Mouse (Mus musculus): ENCODE data around the gene Adrb1. TPM values are rescaled to one million over a fixed set of nuclear protein-coding genes. Genes with fewer than 3 reads are reported as not detected.
A peak's percentile ranks its signal among the peaks of the same experiment; 100 is the strongest.

Gene Adrb1
- polyA plus RNA-seq, 1 experiment from 2014 or later: 1.7 TPM

DNA sequence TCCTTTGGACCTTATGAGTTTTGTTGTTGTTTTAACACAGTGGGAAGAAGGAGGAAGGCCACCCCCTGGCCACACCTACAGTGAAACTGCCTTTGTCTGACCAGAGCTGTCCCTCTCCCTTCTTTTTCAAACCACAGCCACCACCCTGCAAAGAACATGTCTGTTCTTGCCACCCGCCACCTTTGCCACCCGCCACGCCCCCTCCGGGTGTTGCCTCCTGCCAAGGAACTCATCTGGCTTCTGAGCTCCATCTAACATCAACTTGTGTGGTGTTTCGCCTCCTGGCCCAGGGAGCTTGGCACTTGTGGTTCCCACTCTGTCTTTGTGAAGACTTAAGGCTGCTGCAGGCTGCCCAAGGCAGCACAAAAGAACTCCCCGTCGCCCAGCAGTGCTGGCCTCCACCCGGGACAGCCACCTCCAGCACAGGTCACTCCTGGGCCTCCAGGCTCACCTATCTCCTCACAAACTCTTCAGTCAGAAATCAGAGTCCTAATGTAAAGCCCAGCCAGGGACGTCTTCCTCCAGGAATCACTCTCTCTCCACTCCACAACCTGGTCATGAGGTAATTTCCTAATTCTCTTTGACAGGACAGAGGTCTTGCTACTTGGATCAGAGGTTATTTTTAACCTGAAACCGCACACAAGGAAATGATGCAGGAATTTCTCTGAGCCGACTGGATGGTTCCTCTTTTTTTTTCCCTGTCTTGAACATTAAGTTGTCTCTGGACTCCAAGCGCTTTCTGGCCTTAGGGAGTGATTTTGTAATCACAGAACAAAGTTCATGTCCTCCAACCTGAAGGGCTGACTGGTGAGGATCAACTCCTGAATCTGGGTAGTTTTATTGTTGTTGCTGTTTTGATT lies 18.5 kb upstream of the Adrb1 start:
- H3K9me3 ChIP-seq (replicated peaks): no peaks in the 10 kb centered on the region
- H3K4me2 ChIP-seq (replicated peaks): no peak overlapping the region
- no peak for ATAC-seq (ENCODE audit: insufficient number of reproducible peaks, low FRiP score, low TSS enrichment, low read depth)
- H3K36me3 ChIP-seq: no peaks in the 10 kb centered on the region
- no peaks in the 10 kb centered on the region for H3K27me3 ChIP-seq
- 51% methylated on average over 12 of the region's 12 CpGs for WGBS
- no peak overlapping the region for H3K9ac ChIP-seq
- H3K4me1 ChIP-seq: peaks cover 8% of the 10 kb centered on the region
- no peak overlapping the region for H3K27ac ChIP-seq (replicated peaks)
- no peak overlapping the region for H3K4me3 ChIP-seq (replicated peaks)

DNA sequence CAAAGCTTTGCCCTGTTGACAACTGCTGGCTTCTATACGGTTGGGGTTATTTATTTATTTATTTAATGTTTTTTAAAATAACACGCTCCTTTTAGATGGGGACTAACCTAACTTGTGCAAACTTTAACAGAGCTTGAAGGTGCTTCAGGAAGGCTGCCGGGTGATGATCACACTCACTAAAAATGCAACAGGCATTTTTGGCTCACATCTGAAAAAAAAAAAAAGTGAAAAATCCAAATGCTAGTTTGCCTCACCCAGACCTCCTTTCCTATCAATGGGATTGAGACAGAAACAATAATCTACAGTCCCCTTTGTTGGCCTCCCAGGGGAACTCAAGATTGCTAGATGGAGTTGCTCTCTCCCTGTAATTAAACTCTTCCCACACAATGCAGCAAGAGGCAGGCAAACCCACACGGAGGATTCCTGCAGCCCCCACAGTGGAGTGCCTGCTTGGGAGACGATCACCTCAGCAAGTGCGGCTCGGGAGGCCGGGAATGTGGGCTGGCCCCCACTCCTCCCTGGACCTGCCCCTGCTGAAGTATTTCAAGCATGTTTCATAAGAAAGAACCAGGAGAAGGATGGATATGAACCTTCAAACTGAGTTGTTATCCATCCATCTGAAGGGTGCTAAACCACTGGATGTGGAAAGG lies 16.8 kb upstream of the Adrb1 start:
- Histone ChIP-seq H3K4me2 (replicated peaks) (no peak overlapping the region), H3K4me1 (peaks cover 13% of the 10 kb centered on the region), H3K27me3 (no peaks in the 10 kb centered on the region), H3K36me3 (no peaks in the 10 kb centered on the region), H3K9ac (no peak overlapping the region), H3K4me3 (replicated peaks) (no peak overlapping the region), H3K9me3 (replicated peaks) (no peaks in the 10 kb centered on the region), H3K27ac (replicated peaks) (no peak overlapping the region)
- 31% methylated on average over 8 of the region's 8 CpGs for WGBS
- ATAC-seq (ENCODE audit: insufficient number of reproducible peaks, low FRiP score, low TSS enrichment, low read depth): no peak

DNA sequence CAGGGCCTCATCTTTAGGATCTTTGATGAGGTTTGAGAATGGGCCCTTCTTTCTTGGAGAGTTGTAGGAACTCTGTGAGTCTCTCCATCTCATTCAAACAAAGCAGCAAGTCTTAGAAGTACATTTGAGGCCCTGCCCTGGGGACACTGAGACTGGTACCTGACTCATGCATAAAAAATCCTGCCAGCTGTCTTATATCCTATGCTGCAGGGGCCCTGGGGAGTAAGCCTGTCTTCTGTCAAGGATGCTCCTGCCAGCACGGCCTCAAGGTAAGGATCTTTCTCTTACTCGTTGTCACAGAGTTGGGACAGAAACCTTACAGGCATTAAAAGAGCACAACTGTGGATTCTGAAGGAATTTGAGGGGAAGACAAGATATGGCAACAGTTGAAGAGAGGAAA lies 13.2 kb upstream of the Adrb1 start:
- H3K27me3 ChIP-seq: no peaks in the 10 kb centered on the region
- H3K36me3 ChIP-seq: no peaks in the 10 kb centered on the region
- no peak overlapping the region for H3K4me3 ChIP-seq (replicated peaks)
- 22% methylated on average over 2 of the region's 2 CpGs for WGBS
- H3K4me2 ChIP-seq (replicated peaks): no peak overlapping the region
- no peak overlapping the region for H3K27ac ChIP-seq (replicated peaks)
- no peaks in the 10 kb centered on the region for H3K9me3 ChIP-seq (replicated peaks)
- no peak overlapping the region for H3K9ac ChIP-seq
- no peak for ATAC-seq (ENCODE audit: insufficient number of reproducible peaks, low FRiP score, low TSS enrichment, low read depth)
- peaks cover 13% of the 10 kb centered on the region for H3K4me1 ChIP-seq

DNA sequence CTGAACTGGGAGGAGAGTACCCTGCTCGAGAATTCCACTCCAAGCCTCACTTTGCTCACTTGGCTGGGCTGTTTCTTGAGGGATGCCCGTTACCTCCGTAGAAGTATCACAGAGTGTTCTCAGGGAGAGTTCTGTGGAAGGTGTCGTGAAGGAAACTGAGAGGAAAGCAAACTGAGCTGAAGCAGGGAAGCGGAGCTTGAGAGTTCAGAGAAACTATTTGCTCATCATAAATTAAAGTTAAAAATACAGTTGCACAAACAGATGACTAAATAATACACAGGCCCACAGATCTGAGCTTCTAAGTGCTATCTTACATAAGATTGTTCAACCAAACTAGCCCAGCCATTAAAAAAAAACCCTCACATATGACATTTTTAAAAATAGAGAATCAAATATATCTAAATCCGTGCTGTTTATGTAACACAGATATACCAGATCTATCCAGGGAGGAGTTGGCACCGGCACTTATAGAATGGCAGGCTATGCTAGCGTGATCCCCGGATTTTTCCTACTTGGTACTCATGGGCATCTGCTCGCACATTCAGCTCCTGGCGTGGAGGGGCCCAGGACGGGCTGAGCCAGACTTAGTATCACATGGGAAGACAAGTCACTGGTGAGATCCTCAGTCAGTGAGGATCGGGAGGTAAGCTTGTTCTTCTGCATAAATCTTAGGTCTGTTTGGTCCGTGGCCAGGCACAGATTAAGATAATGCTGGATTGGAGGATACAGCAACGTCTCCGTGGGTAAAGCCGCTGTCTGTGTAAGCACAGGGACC lies 11.7 kb upstream of the Adrb1 start:
- Histone ChIP-seq H3K27me3 (no peaks in the 10 kb centered on the region), H3K4me2 (replicated peaks) (no peak overlapping the region), H3K27ac (replicated peaks) (no peak overlapping the region), H3K9ac (no peak overlapping the region), H3K4me1 (peaks cover 9% of the 10 kb centered on the region), H3K36me3 (no peaks in the 10 kb centered on the region), H3K9me3 (replicated peaks) (no peaks in the 10 kb centered on the region), H3K4me3 (replicated peaks) (no peak overlapping the region)
- WGBS: 75% methylated on average over 17 of the region's 17 CpGs
- no peak for ATAC-seq (ENCODE audit: insufficient number of reproducible peaks, low FRiP score, low TSS enrichment, low read depth)

DNA sequence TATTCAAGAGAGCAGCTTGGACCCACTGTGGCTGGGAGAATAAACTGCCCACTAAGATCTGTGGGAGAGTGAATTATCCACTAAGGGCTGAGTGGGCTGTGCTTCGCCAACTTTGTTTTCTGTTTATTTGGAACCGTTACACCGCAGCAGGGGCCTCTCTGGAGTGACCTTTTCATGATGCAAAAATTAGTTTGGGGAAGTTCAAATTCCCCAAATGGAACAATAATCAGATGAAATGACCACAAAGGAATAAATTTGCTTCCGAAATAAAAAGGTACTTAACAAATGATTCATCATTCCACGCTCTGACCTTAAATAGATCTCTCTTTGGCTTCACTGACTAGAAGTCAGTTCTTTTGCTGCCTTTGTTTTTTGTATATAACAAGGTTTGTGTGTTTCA lies 8.4 kb upstream of the Adrb1 start:
- no peak for ATAC-seq (ENCODE audit: insufficient number of reproducible peaks, low FRiP score, low TSS enrichment, low read depth)
- Histone ChIP-seq H3K9ac (no peak overlapping the region), H3K9me3 (replicated peaks) (no peaks in the 10 kb centered on the region), H3K27ac (replicated peaks) (no peak overlapping the region), H3K36me3 (no peaks in the 10 kb centered on the region), H3K4me2 (replicated peaks) (no peak overlapping the region), H3K4me1 (peaks cover 3% of the 10 kb centered on the region), H3K27me3 (peaks cover 4% of the 10 kb centered on the region; the same call in 1 of the 2 replicates), H3K4me3 (replicated peaks) (no peak overlapping the region)
- WGBS: 88% methylated on average over 5 of the region's 5 CpGs

DNA sequence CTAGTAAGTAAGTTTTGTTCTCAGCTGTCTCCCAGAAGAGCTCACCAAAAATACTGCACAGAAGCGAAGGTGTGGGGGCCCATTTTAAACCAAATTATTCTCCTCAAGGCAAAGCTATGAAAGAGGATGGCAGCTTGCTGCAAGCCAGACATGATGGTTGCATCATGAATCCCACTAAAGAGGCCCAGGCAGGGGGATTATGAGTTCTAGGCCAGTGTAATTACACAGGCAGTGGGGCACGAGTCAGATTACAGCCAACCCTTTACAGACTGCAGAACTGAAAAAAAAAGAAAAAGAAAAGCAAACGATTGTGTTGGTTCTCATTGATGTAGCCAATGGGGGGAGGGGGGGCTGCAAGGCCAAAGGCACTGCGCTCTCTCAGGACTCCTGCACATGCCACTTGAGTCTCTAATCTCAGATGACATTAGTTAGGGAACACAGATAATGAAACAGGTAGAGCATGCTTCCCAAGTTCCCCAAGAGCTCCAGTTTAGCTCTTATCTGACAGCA lies 7.3 kb upstream of the Adrb1 start:
- no peaks in the 10 kb centered on the region for H3K9me3 ChIP-seq (replicated peaks)
- no peak overlapping the region for H3K9ac ChIP-seq
- H3K36me3 ChIP-seq: no peaks in the 10 kb centered on the region
- H3K4me1 ChIP-seq: no peaks in the 10 kb centered on the region
- H3K27ac ChIP-seq (replicated peaks): no peak overlapping the region
- no peak overlapping the region for H3K4me2 ChIP-seq (replicated peaks)
- whole genome bisulfite sequencing: 23% methylated on average over 4 of the region's 4 CpGs
- no peak overlapping the region for H3K4me3 ChIP-seq (replicated peaks)
- H3K27me3 ChIP-seq: peaks cover 12% of the 10 kb centered on the region
- ATAC-seq (ENCODE audit: insufficient number of reproducible peaks, low FRiP score, low TSS enrichment, low read depth): no peak

DNA sequence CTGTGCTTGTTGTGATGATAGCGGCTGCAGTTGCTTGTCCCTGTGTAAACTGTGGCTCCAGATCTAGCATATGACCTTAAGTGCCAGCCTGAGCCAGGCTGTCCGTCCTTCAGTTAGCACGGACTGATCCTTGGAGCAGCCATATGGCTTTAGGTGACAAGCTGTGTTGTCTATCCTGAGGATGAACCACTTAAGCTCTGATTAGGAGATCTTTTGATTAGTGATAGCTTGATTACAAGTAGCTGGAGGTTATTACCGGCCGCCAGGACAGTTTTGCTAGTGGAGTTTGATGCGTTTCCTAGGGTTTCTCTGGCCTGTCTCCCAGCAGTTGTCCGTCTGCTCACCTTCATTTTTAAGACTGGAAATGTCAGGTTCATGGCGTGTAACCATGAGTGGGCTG lies 4.0 kb upstream of the Adrb1 start:
- ATAC-seq (ENCODE audit: insufficient number of reproducible peaks, low FRiP score, low TSS enrichment, low read depth): no peak
- H3K27me3 ChIP-seq: peaks cover 40% of the 10 kb centered on the region
- H3K27ac ChIP-seq (replicated peaks): no peak overlapping the region
- H3K4me1 ChIP-seq: peaks cover 20% of the 10 kb centered on the region
- H3K4me3 ChIP-seq (replicated peaks): no peak overlapping the region
- no peak overlapping the region for H3K9ac ChIP-seq
- no peaks in the 10 kb centered on the region for H3K9me3 ChIP-seq (replicated peaks)
- H3K36me3 ChIP-seq: no peaks in the 10 kb centered on the region
- WGBS: 66% methylated on average over 8 of the region's 8 CpGs
- H3K4me2 ChIP-seq (replicated peaks): no peak overlapping the region

DNA sequence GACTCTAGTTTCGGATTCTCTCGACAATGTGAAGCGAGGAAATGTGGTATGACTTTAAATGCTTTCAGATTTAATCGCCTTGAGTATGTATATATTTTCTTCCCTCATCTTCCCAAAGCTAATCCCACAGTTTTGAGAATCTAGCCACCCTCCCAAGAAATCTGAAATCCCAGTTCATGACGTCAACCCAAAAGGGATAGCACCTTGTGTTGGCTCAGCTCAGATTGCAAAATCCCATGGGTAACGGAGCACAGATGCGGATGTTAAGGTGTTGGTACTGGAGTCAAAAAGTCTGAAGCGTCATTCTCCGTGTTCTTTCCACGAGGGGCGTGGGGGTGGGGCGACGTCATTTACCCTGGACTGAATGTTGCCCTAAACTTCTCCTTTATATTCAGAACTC lies 1.1 kb upstream of the Adrb1 start:
- Histone ChIP-seq H3K36me3 (no peaks in the 10 kb centered on the region), H3K27me3 (peaks cover 62% of the 10 kb centered on the region), H3K9ac (no peak overlapping the region), H3K4me1 (peaks cover 33% of the 10 kb centered on the region), H3K4me3 (replicated peaks) (peak overlapping the region; percentile 52), H3K4me2 (replicated peaks) (peak overlapping the region; percentile 89), H3K27ac (replicated peaks) (no peak overlapping the region), H3K9me3 (replicated peaks) (no peaks in the 10 kb centered on the region)
- WGBS: 13% methylated on average over 13 of the region's 13 CpGs
- ATAC-seq (ENCODE audit: insufficient number of reproducible peaks, low FRiP score, low TSS enrichment, low read depth): no peak

DNA sequence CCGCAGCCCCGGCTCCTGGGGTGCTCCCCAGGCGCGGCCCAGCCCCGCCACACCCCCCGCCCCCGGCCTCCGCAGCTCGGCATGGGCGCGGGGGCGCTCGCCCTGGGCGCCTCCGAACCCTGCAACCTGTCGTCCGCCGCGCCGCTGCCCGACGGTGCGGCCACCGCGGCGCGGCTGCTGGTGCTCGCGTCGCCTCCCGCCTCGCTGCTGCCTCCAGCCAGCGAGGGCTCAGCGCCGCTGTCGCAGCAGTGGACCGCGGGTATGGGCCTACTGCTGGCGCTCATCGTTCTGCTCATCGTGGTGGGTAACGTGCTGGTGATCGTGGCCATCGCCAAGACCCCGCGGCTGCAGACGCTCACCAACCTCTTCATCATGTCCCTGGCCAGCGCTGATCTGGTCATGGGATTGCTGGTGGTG lies 300 bp downstream of the Adrb1 start:
- WGBS: 1% methylated on average over 45 of the region's 48 CpGs

DNA sequence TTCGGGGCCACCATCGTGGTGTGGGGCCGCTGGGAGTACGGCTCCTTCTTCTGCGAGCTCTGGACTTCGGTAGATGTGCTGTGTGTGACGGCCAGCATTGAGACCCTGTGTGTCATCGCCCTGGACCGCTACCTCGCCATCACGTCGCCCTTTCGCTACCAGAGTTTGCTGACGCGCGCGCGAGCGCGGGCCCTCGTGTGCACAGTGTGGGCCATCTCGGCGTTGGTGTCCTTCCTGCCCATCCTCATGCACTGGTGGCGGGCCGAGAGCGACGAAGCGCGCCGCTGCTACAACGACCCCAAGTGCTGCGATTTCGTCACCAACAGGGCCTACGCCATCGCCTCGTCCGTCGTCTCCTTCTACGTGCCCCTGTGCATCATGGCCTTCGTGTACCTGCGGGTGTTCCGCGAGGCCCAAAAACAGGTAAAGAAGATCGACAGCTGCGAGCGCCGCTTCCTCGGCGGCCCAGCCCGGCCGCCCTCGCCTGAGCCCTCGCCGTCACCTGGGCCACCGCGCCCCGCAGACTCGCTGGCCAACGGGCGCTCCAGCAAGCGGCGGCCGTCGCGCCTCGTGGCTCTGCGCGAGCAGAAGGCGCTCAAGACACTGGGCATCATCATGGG lies 822 bp downstream of the Adrb1 start:
- no peaks in the 10 kb centered on the region for H3K9me3 ChIP-seq (replicated peaks)
- 0 out of 2 replicates have a peak overlapping the region, but pooled peaks have one; percentile 31 for H3K9ac ChIP-seq
- peaks cover 33% of the 10 kb centered on the region for H3K4me1 ChIP-seq
- H3K27ac ChIP-seq (replicated peaks): no peak overlapping the region
- no peak for ATAC-seq (ENCODE audit: insufficient number of reproducible peaks, low FRiP score, low TSS enrichment, low read depth)
- H3K36me3 ChIP-seq: no peaks in the 10 kb centered on the region
- under 1% methylated on average over 69 of the region's 69 CpGs for WGBS
- H3K4me3 ChIP-seq (replicated peaks): peak overlapping the region; percentile 52
- H3K4me2 ChIP-seq (replicated peaks): peak overlapping the region; percentile 89
- H3K27me3 ChIP-seq: peaks cover 68% of the 10 kb centered on the region

More for the DNA sequence above, 300 bp downstream of the Adrb1 start:
- peak overlapping the region; percentile 52 for H3K4me3 ChIP-seq (replicated peaks)
- peaks cover 69% of the 10 kb centered on the region for H3K27me3 ChIP-seq
- ATAC-seq (ENCODE audit: insufficient number of reproducible peaks, low FRiP score, low TSS enrichment, low read depth): no peak
- H3K9ac ChIP-seq: peak overlapping the region; percentile 21; the same call in 1 of the 2 replicates
- H3K4me1 ChIP-seq: peaks cover 33% of the 10 kb centered on the region
- peak overlapping the region; percentile 89 for H3K4me2 ChIP-seq (replicated peaks)
- no peaks in the 10 kb centered on the region for H3K36me3 ChIP-seq
- no peak overlapping the region for H3K27ac ChIP-seq (replicated peaks)
- H3K9me3 ChIP-seq (replicated peaks): no peaks in the 10 kb centered on the region
